Comparison of ENCODE assay signal across 12 mouse cellular contexts in genomic region chr6:125353655-125354054, GRCm38 (mm10). TPM values are rescaled to one million over a fixed set of nuclear protein-coding genes. Genes with fewer than 3 reads are reported as not detected.
DNase-seq lines count a peak whose midpoint lies in the region; ATAC-seq and TF ChIP-seq lines count a peak whose summit lies in the region.
"Had no signal": no experiment of that assay in that cellular context is flagged by ENCODE, and none has a peak within 500 bp of the region (broad histone marks: within the 10 kb centered on the region; RNA-seq: fewer than 3 reads in every experiment).

No protein-coding gene starts in this region.

- no peak for TF ChIP-seq EP300 in liver, postnatal 0 days (IDR thresholded peaks at IDR 0.05; ENCODE audit: low read depth)

- peaks cover 66% of the 10 kb centered on the region for H3K4me1 ChIP-seq in heart, embryonic 15.5 days (replicated peaks)
- H3K4me1 ChIP-seq in embryonic facial prominence, embryonic 14.5 days (ENCODE audit: control insufficient read depth, insufficient read depth, low read length) = peaks cover 59% of the 10 kb centered on the region
- H3K4me1 ChIP-seq in liver, postnatal 0 days (ENCODE audit: insufficient read depth) = peaks cover 48% of the 10 kb centered on the region
- H3K4me1 ChIP-seq in forebrain, embryonic 13.5 days = peaks cover 40% of the 10 kb centered on the region

- peak overlapping the region; percentile 54 for H3K4me2 ChIP-seq in heart, embryonic 15.5 days
- H3K4me2 ChIP-seq in embryonic facial prominence, embryonic 14.5 days (ENCODE audit: low read depth, low read length) = no peak overlapping the region
- peak overlapping the region; percentile 88 for H3K4me2 ChIP-seq in liver, postnatal 0 days (ENCODE audit: low read depth, low read length)
- H3K4me2 ChIP-seq in forebrain, embryonic 13.5 days = no peak overlapping the region

- H3K9me3 ChIP-seq in heart, embryonic 15.5 days (replicated peaks) = no peaks in the 10 kb centered on the region
- no peaks in the 10 kb centered on the region for H3K9me3 ChIP-seq in embryonic facial prominence, embryonic 14.5 days (ENCODE audit: control insufficient read depth, low read length)
- H3K9me3 ChIP-seq in liver, postnatal 0 days (ENCODE audit: low read length) = no peaks in the 10 kb centered on the region
- no peaks in the 10 kb centered on the region for H3K9me3 ChIP-seq in forebrain, embryonic 13.5 days (replicated peaks)

- WGBS in heart, embryonic 15.5 days = 63% methylated on average over 4 of the region's 4 CpGs
- 86% methylated on average over 4 of the region's 4 CpGs for WGBS in embryonic facial prominence, embryonic 14.5 days
- WGBS in liver, postnatal 0 days (ENCODE audit: insufficient replicate concordance) = 44% methylated on average over 4 of the region's 4 CpGs
- WGBS in forebrain, embryonic 13.5 days = 85% methylated on average over 4 of the region's 4 CpGs

- no peak for DNase-seq in heart, adult 18-20 months
- DNase-seq in CD4-positive, CD25-positive, alpha-beta regulatory T cell, adult 2 months (ENCODE audit: low read depth, low spot score) = peak; percentile 61
- no peak for DNase-seq in embryonic facial prominence, embryonic 14.5 days (ENCODE audit: low spot score)
- DNase-seq in liver, postnatal 0 days = no peak
- no peak for DNase-seq in embryo, embryonic 9.5 days (ENCODE audit: extremely low spot score)
- DNase-seq in embryo, embryonic 10.5 days (ENCODE audit: low spot score) = no peak
- DNase-seq: adrenal gland, adult 8-10 months; embryo, embryonic 11 days; gastrocnemius, postnatal 25 days; right cerebral cortex, postnatal 4 days had no signal

- H3K9ac ChIP-seq in heart, embryonic 15.5 days = peak overlapping the region; percentile 35; the same call in 1 of the 2 replicates
- peak overlapping the region; percentile 35; the same call in 1 of the 2 replicates for H3K9ac ChIP-seq in embryonic facial prominence, embryonic 14.5 days (ENCODE audit: low read depth, low read length)
- H3K9ac ChIP-seq in liver, postnatal 0 days (replicated peaks) = peak overlapping the region; percentile 5; the same call in 1 of the 2 replicates
- no peak overlapping the region for H3K9ac ChIP-seq in forebrain, embryonic 13.5 days

- H3K27me3 ChIP-seq in heart, embryonic 15.5 days = no peaks in the 10 kb centered on the region
- no peaks in the 10 kb centered on the region for H3K27me3 ChIP-seq in embryonic facial prominence, embryonic 14.5 days (replicated peaks; ENCODE audit: control insufficient read depth, insufficient read depth, low read length)
- no peaks in the 10 kb centered on the region for H3K27me3 ChIP-seq in liver, postnatal 0 days (ENCODE audit: insufficient read depth, low read length)
- H3K27me3 ChIP-seq in forebrain, embryonic 13.5 days = 0 out of 2 replicates have a peak, but pooled peaks cover 2% of the 10 kb centered on the region

- peak overlapping the region; percentile 80 for H3K27ac ChIP-seq in heart, embryonic 15.5 days
- H3K27ac ChIP-seq in embryonic facial prominence, embryonic 14.5 days (replicated peaks; ENCODE audit: low read depth, low read length) = no peak overlapping the region
- H3K27ac ChIP-seq in liver, postnatal 0 days (ENCODE audit: low read depth) = peak overlapping the region; percentile 82
- no peak overlapping the region for H3K27ac ChIP-seq in forebrain, embryonic 13.5 days

- H3K36me3 ChIP-seq in heart, embryonic 15.5 days = peaks cover 16% of the 10 kb centered on the region
- H3K36me3 ChIP-seq in embryonic facial prominence, embryonic 14.5 days (ENCODE audit: control insufficient read depth, insufficient read depth, low read length) = peaks cover 21% of the 10 kb centered on the region
- peaks cover 17% of the 10 kb centered on the region for H3K36me3 ChIP-seq in liver, postnatal 0 days (replicated peaks; ENCODE audit: insufficient read depth, low read length)
- peaks cover 7% of the 10 kb centered on the region; the same call in 1 of the 2 replicates for H3K36me3 ChIP-seq in forebrain, embryonic 13.5 days (ENCODE audit: poor library complexity, severe bottlenecking)

- no peak for ATAC-seq in heart, embryonic 15.5 days (replicated peaks; ENCODE audit: insufficient number of reproducible peaks, insufficient read depth, low FRiP score, low read depth)
- ATAC-seq in embryonic facial prominence, embryonic 14.5 days (ENCODE audit: low read depth) = no peak
- ATAC-seq in liver, postnatal 0 days = no peak
- no peak for ATAC-seq in forebrain, embryonic 13.5 days

- H3K4me3 ChIP-seq in heart, embryonic 15.5 days = no peak overlapping the region
- H3K4me3 ChIP-seq in embryonic facial prominence, embryonic 14.5 days (ENCODE audit: low read depth, low read length) = no peak overlapping the region
- H3K4me3 ChIP-seq in liver, postnatal 0 days (ENCODE audit: low read depth, low read length) = peak overlapping the region; percentile 17; the same call in 1 of the 2 replicates
- no peak overlapping the region for H3K4me3 ChIP-seq in forebrain, embryonic 13.5 days

- no peak for TF ChIP-seq CTCF in liver, postnatal 0 days (IDR thresholded peaks at IDR 0.05; ENCODE audit: low read depth)

RNA-seq across cellular contexts. Expression of gene Tnfrsf1a, which starts 4.5 kb away (rescaled TPM):
- polyA plus RNA-seq in heart, embryonic 15.5 days (2015; fragmentation: Nextera tagmentation; extraction: Ambion mirVana) = 42.8 and 56.4 TPM in 2 replicates
- total RNA-seq in heart, adult 18-20 months (2021) = 10 to 100 TPM; 47.5 to 50.8 TPM
- polyA plus RNA-seq in embryonic facial prominence, embryonic 14.5 days (2014; fragmentation: Nextera tagmentation; extraction: Ambion mirVana) = 81.8 and 82.6 TPM in 2 replicates
- 40.5 and 41.1 TPM in 2 replicates for polyA plus RNA-seq in liver, postnatal 0 days (2015; fragmentation: Nextera tagmentation; extraction: Ambion mirVana)
- 12.8 and 13.8 TPM in 2 replicates for polyA plus RNA-seq in forebrain, embryonic 13.5 days (2015; fragmentation: Nextera tagmentation; extraction: Ambion mirVana)

RNA-seq across cellular contexts. Expression of gene Plekhg6, which starts 26.9 kb away (rescaled TPM):
- 0.05 and 0.37 TPM in 2 replicates for polyA plus RNA-seq in heart, embryonic 15.5 days (2015; fragmentation: Nextera tagmentation; extraction: Ambion mirVana)
- total RNA-seq in heart, adult 18-20 months (2021) = not detected
- polyA plus RNA-seq in embryonic facial prominence, embryonic 14.5 days (2014; fragmentation: Nextera tagmentation; extraction: Ambion mirVana) = 1.0 and 1.4 TPM in 2 replicates
- 1.1 and 1.2 TPM in 2 replicates for polyA plus RNA-seq in liver, postnatal 0 days (2015; fragmentation: Nextera tagmentation; extraction: Ambion mirVana)
- 0.08 and 0.09 TPM in 2 replicates for polyA plus RNA-seq in forebrain, embryonic 13.5 days (2015; fragmentation: Nextera tagmentation; extraction: Ambion mirVana)
- total RNA-seq: gastrocnemius, postnatal 25 days had no signal

RNA-seq across cellular contexts. Expression of gene Scnn1a, which starts 33.2 kb away (rescaled TPM):
- 0.81 and 2.8 TPM in 2 replicates for polyA plus RNA-seq in heart, embryonic 15.5 days (2015; fragmentation: Nextera tagmentation; extraction: Ambion mirVana)
- 1 to 10 TPM in 1 of 2 experiments, under 1 TPM in 1; 0.47 to 1.3 TPM for total RNA-seq in heart, adult 18-20 months (2021)
- 1.5 and 3.2 TPM in 2 replicates for polyA plus RNA-seq in embryonic facial prominence, embryonic 14.5 days (2014; fragmentation: Nextera tagmentation; extraction: Ambion mirVana)
- 0.76 and 1.1 TPM in 2 replicates for polyA plus RNA-seq in liver, postnatal 0 days (2015; fragmentation: Nextera tagmentation; extraction: Ambion mirVana)
- 0.13 and 0.26 TPM in 2 replicates for polyA plus RNA-seq in forebrain, embryonic 13.5 days (2015; fragmentation: Nextera tagmentation; extraction: Ambion mirVana)

RNA-seq across cellular contexts. Expression of gene Ltbr, which starts 40.0 kb away (rescaled TPM):
- 37.8 and 48.4 TPM in 2 replicates for polyA plus RNA-seq in heart, embryonic 15.5 days (2015; fragmentation: Nextera tagmentation; extraction: Ambion mirVana)
- total RNA-seq in heart, adult 18-20 months (2021) = 10 to 100 TPM; 25.0 to 28.7 TPM
- polyA plus RNA-seq in embryonic facial prominence, embryonic 14.5 days (2014; fragmentation: Nextera tagmentation; extraction: Ambion mirVana) = 46.4 and 49.0 TPM in 2 replicates
- polyA plus RNA-seq in liver, postnatal 0 days (2015; fragmentation: Nextera tagmentation; extraction: Ambion mirVana) = 31.8 TPM in 2 replicates
- polyA plus RNA-seq in forebrain, embryonic 13.5 days (2015; fragmentation: Nextera tagmentation; extraction: Ambion mirVana) = 10.2 and 12.3 TPM in 2 replicates

Comparison
In these comparisons a context has a peak if more than half of its experiments do, and no peak if none do; other contexts are left out.
1. H3K27ac ChIP-seq: peak in heart, embryonic 15.5 days (single experiment) and liver, postnatal 0 days (single experiment); none in embryonic facial prominence, embryonic 14.5 days (single experiment) and forebrain, embryonic 13.5 days (single experiment).
2. H3K4me2 ChIP-seq: peak in heart, embryonic 15.5 days (single experiment) and liver, postnatal 0 days (single experiment); none in embryonic facial prominence, embryonic 14.5 days (single experiment) and forebrain, embryonic 13.5 days (single experiment).